Mouse (Mus musculus) hindbrain, embryonic 12.5 days (tissue): Measurements from ENCODE around the gene Naa15. TPM values are rescaled to one million over a fixed set of nuclear protein-coding genes. Genes with fewer than 3 reads are reported as not detected.
A peak's percentile ranks its signal among the peaks of the same experiment; 100 is the strongest.

Experiments used
- ATAC-seq: fragments of 200-750 bp; cut with Nextera tagmentation; 2 replicates; pipeline ENCODE4 v1.8.0; 2017; ENCODE audit warnings: moderate TSS enrichment; ENCODE audit not compliant: low FRiP score
- H3K27ac ChIP-seq: fragments of 300-500 bp; sonication (generic); 2 replicates; pipeline ENCODE4 v1.5.1; 2016; ENCODE audit warnings: mild to moderate bottlenecking
- H3K27me3 ChIP-seq: fragments of 300-500 bp; sonication (generic); 2 replicates; pipeline ENCODE4 v1.6.1; 2016; ENCODE audit warnings: mild to moderate bottlenecking
- H3K36me3 ChIP-seq: fragments of 300-500 bp; sonication (generic); 2 replicates; pipeline ENCODE4 v1.6.1; 2016; ENCODE audit warnings: mild to moderate bottlenecking
- H3K4me1 ChIP-seq: fragments of 300-500 bp; sonication (generic); 2 replicates; pipeline ENCODE4 v1.6.1; 2016
- H3K4me2 ChIP-seq: fragments of 300-500 bp; sonication (generic); replicated peaks from 2 replicates; pipeline ENCODE4 v1.6.1; 2016; ENCODE audit warnings: mild to moderate bottlenecking
- H3K4me3 ChIP-seq: fragments of 300-500 bp; sonication (generic); 2 replicates; pipeline ENCODE4 v1.5.1; 2016; ENCODE audit warnings: mild to moderate bottlenecking
- H3K9ac ChIP-seq: fragments of 300-500 bp; sonication (generic); 2 replicates; pipeline ENCODE4 v1.6.1; 2016; ENCODE audit warnings: mild to moderate bottlenecking, moderate library complexity
- H3K9me3 ChIP-seq: fragments of 300-500 bp; sonication (generic); replicated peaks from 2 replicates; pipeline ENCODE4 v1.6.1; 2016; ENCODE audit warnings: mild to moderate bottlenecking
- WGBS: fragments of 180-500 bp; shearing (Covaris S2); methylation state at CpG from one replicate; pipeline ENCODE4 v1.1.7; 2016; 5-methylcytosine and 5-hydroxymethylcytosine counted together
- polyA plus RNA-seq: library from polyadenylated mRNA; unstranded; fragments of >200 nt; fragmentation: Nextera tagmentation; extraction: Ambion mirVana; gene quantifications from 2 replicates; pipeline ENCODE4 v1.2.1, GENCODE M21; 2016

Naa15 gene
- 68.1 and 69.0 TPM in 2 replicates for polyA plus RNA-seq

- H3K36me3 ChIP-seq = no peaks in the 10 kb centered on the region
- H3K27ac ChIP-seq = peak within 1 kb of the TSS; percentile 92
- no peaks in the 10 kb centered on the region for H3K9me3 ChIP-seq
- H3K4me3 ChIP-seq = peak within 1 kb of the TSS; percentile 91
- peak within 1 kb of the TSS; percentile 86 for H3K4me2 ChIP-seq
- peaks cover 22% of the 10 kb centered on the region for H3K4me1 ChIP-seq
- 5% methylated on average over 43 of the region's 43 CpGs for WGBS
- no peaks in the 10 kb centered on the region for H3K27me3 ChIP-seq
- H3K9ac ChIP-seq = peak within 1 kb of the TSS; percentile 99
- peak; percentile 93 for ATAC-seq
Observed at GRCm38 (mm10) chr3:51415098-51416072, at the start of gene Naa15. Gene Naa15, plus strand, starts transcription at chr3:51415148.

- ATAC-seq = no peak; the same call in 1 of the 2 replicates
- Histone ChIP-seq H3K4me1 (peaks cover 7% of the 10 kb centered on the region), H3K4me3 (peak overlapping the region; percentile 36; the same call in 1 of the 2 replicates), H3K9ac (no peak overlapping the region), H3K36me3 (no peaks in the 10 kb centered on the region), H3K9me3 (no peaks in the 10 kb centered on the region), H3K27ac (no peak overlapping the region), H3K4me2 (peak overlapping the region; percentile 67), H3K27me3 (peaks cover 19% of the 10 kb centered on the region)
- 11% methylated on average over 3 of the region's 3 CpGs for WGBS
Observed at GRCm38 (mm10) chr3:51365517-51365882, 49.4 kb upstream of the Naa15 start.

GRCm38 (mm10) chr3:51366926-51367325 lies 48.0 kb upstream of the Naa15 start:
- Histone ChIP-seq H3K4me3 (no peak overlapping the region), H3K4me1 (peaks cover 7% of the 10 kb centered on the region), H3K9me3 (no peaks in the 10 kb centered on the region), H3K27ac (no peak overlapping the region), H3K9ac (no peak overlapping the region), H3K4me2 (no peak overlapping the region), H3K27me3 (peaks cover 15% of the 10 kb centered on the region), H3K36me3 (no peaks in the 10 kb centered on the region)
- ATAC-seq = no peak
- 67% methylated on average over 4 of the region's 4 CpGs for WGBS

- 85% methylated on average over 4 of the region's 4 CpGs for WGBS
- no peaks in the 10 kb centered on the region for H3K9me3 ChIP-seq
- H3K4me3 ChIP-seq = no peak overlapping the region
- no peak overlapping the region for H3K27ac ChIP-seq
- H3K9ac ChIP-seq = no peak overlapping the region
- no peak overlapping the region for H3K4me2 ChIP-seq
- ATAC-seq = no peak
- H3K27me3 ChIP-seq = peaks cover 15% of the 10 kb centered on the region
- H3K4me1 ChIP-seq = peaks cover 7% of the 10 kb centered on the region
- no peaks in the 10 kb centered on the region for H3K36me3 ChIP-seq
Observed at GRCm38 (mm10) chr3:51368011-51368410, 46.9 kb upstream of the Naa15 start.

GRCm38 (mm10) chr3:51371826-51372225 lies 43.1 kb upstream of the Naa15 start:
- Histone ChIP-seq H3K4me1 (no peaks in the 10 kb centered on the region), H3K36me3 (no peaks in the 10 kb centered on the region), H3K27ac (no peak overlapping the region), H3K9ac (no peak overlapping the region), H3K4me2 (no peak overlapping the region), H3K27me3 (no peaks in the 10 kb centered on the region), H3K9me3 (no peaks in the 10 kb centered on the region), H3K4me3 (no peak overlapping the region)
- WGBS = 62% methylated on average over 2 of the region's 2 CpGs
- ATAC-seq = no peak

- Histone ChIP-seq H3K9me3 (no peaks in the 10 kb centered on the region), H3K27me3 (no peaks in the 10 kb centered on the region), H3K9ac (no peak overlapping the region), H3K36me3 (no peaks in the 10 kb centered on the region), H3K27ac (no peak overlapping the region), H3K4me2 (no peak overlapping the region), H3K4me1 (no peaks in the 10 kb centered on the region), H3K4me3 (no peak overlapping the region)
- WGBS = 84% methylated on average over 5 of the region's 5 CpGs
- no peak for ATAC-seq
Observed at GRCm38 (mm10) chr3:51372883-51373282, 42.1 kb upstream of the Naa15 start.

- no peaks in the 10 kb centered on the region for H3K36me3 ChIP-seq
- H3K9me3 ChIP-seq = no peaks in the 10 kb centered on the region
- H3K27me3 ChIP-seq = no peaks in the 10 kb centered on the region
- 76% methylated on average over 5 of the region's 5 CpGs for WGBS
- H3K27ac ChIP-seq = no peak overlapping the region
- H3K4me1 ChIP-seq = no peaks in the 10 kb centered on the region; the same call in 1 of the 2 replicates
- H3K4me3 ChIP-seq = no peak overlapping the region
- H3K4me2 ChIP-seq = no peak overlapping the region
- no peak overlapping the region for H3K9ac ChIP-seq
- ATAC-seq = no peak
Observed at GRCm38 (mm10) chr3:51373544-51373943, 41.4 kb upstream of the Naa15 start.

- Histone ChIP-seq H3K4me3 (no peak overlapping the region), H3K27ac (no peak overlapping the region), H3K4me1 (no peaks in the 10 kb centered on the region; the same call in 1 of the 2 replicates), H3K4me2 (no peak overlapping the region), H3K27me3 (no peaks in the 10 kb centered on the region), H3K9ac (no peak overlapping the region), H3K9me3 (no peaks in the 10 kb centered on the region), H3K36me3 (no peaks in the 10 kb centered on the region)
- WGBS = 86% methylated on average over 19 of the region's 19 CpGs
- no peak for ATAC-seq
Observed at GRCm38 (mm10) chr3:51375307-51376265, 39.4 kb upstream of the Naa15 start.

- no peak for ATAC-seq
Observed at GRCm38 (mm10) chr3:51377878-51378664, 36.9 kb upstream of the Naa15 start.

GRCm38 (mm10) chr3:51378665-51378946 lies 36.3 kb upstream of the Naa15 start:
- ATAC-seq = no peak
- 94% methylated on average over 3 of the region's 3 CpGs for WGBS

More at GRCm38 (mm10) chr3:51377878-51378664, 36.9 kb upstream of the Naa15 start:
- H3K9ac ChIP-seq = no peak overlapping the region
- no peak overlapping the region for H3K27ac ChIP-seq
- H3K36me3 ChIP-seq = no peaks in the 10 kb centered on the region
- peak overlapping the region; percentile 41 for H3K4me2 ChIP-seq
- no peaks in the 10 kb centered on the region; the same call in 1 of the 2 replicates for H3K4me1 ChIP-seq
- H3K9me3 ChIP-seq = no peaks in the 10 kb centered on the region
- H3K4me3 ChIP-seq = peak overlapping the region; percentile 3; the same call in 1 of the 2 replicates
- no peaks in the 10 kb centered on the region for H3K27me3 ChIP-seq
- 45% methylated on average over 31 of the region's 31 CpGs for WGBS

GRCm38 (mm10) chr3:51379786-51380659 lies 34.9 kb upstream of the Naa15 start:
- Histone ChIP-seq H3K4me2 (no peak overlapping the region), H3K27me3 (no peaks in the 10 kb centered on the region), H3K4me3 (no peak overlapping the region), H3K27ac (no peak overlapping the region), H3K36me3 (no peaks in the 10 kb centered on the region), H3K9ac (no peak overlapping the region), H3K4me1 (no peaks in the 10 kb centered on the region; the same call in 1 of the 2 replicates), H3K9me3 (no peaks in the 10 kb centered on the region)
- 82% methylated on average over 5 of the region's 5 CpGs for WGBS
- no peak for ATAC-seq

More at GRCm38 (mm10) chr3:51378665-51378946, 36.3 kb upstream of the Naa15 start:
- Histone ChIP-seq H3K36me3 (no peaks in the 10 kb centered on the region), H3K4me2 (peak overlapping the region; percentile 41; the same call in 1 of the 2 replicates), H3K27me3 (no peaks in the 10 kb centered on the region), H3K27ac (no peak overlapping the region), H3K4me3 (no peak overlapping the region), H3K9ac (no peak overlapping the region), H3K9me3 (no peaks in the 10 kb centered on the region), H3K4me1 (no peaks in the 10 kb centered on the region; the same call in 1 of the 2 replicates)
